Mouse (Mus musculus): Measurements from ENCODE around the gene 4930432M17Rik.

4930432M17Rik gene

GRCm38 (mm10) chr3:121707106-121707505 is 36.5 kb downstream of the 4930432M17Rik start:
- no peak for DNase-seq (ENCODE audit: low read depth, low spot score)

DNA sequence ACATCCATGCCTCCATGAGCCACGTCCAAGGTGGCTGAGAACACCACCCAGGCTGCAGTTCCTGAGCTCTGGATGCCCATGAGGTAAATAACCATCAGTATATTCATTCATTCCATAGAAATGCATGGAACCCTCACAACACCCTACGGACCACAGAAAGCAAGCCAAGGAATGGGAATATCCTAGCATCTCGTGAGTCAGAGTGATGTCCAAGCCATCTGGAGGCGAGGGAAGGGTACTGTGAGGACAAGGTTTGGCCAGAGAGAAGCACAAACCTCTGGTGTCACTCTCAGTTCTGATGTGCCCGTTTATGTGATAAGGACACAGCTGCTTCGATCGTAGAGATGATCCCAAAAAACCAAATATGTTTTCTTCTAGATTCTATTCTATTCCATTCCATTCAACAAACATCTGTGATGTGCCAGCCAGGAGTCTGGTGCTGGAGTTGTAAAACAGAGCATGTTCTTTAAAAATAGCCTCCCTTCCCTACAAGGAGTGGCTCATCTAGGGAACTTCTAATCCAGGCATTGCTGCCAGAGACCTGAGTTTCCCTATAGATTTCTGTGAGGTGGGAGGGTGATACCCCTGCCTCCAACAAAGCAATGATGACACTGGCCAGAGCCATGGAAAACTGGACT is 40.5 kb downstream of the 4930432M17Rik start:
- DNase-seq (ENCODE audit: low read depth, low spot score) = no peak

DNA sequence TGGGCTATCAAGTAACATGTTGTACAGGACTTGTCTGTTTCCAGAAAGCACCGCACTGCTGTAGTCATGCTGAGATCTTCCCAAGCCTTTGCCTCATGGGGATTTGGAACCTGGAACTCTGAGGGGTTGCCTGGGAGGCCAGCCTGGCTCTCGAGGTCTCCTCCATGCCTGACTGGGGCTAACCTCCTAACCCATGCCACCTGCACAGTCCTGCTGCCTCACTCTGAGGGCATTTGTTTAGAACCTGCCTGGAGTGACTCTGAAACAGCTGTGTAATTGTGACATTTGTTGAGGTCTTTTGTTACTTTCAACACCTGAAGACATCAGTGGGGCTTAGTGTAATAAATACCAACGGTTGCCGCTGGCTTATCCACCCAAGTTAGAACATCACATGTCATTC is 41.7 kb downstream of the 4930432M17Rik start:
- no peak for DNase-seq (ENCODE audit: low read depth, low spot score)

GRCm38 (mm10) chr3:121713151-121713701 is 42.7 kb downstream of the 4930432M17Rik start:
- no peak for DNase-seq (ENCODE audit: low read depth, low spot score)

DNA sequence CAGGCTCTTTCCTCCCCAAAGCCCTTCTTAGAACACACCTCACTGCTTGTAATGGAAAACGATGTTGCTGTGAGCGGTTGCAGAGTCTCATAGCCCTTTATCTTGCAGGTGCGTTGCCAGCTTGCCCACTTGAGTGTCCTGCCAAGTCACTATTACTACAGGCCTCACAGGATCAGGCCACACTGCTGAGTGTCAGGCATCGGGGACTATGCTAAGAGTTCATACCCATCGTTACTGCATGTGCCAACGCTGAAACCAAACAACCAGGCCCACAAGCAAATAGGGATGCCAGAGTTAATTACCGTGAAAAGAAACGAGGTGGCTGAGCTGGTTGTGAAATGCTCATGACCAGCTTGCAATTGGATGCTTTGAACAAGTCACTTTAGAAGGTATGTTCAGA is 43.3 kb downstream of the 4930432M17Rik start:
- no peak for DNase-seq (ENCODE audit: low read depth, low spot score)

DNA sequence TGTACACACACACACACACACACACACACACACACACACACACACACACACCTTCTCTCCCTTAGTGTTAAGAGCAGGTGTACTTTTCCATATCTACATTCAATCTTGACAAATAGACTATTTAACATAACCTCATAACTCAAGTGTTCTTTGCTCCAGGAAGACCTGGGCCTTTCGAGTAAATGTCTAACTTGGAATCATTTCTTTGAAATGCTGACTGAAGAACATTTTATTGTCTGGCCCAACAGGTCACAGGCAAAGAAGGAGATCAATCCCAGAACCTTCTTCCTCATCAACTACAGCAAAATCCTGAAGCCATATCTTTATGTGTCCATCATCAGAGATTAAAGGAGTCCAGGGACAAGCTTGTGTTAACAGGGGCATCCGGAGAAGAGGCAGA is 43.9 kb downstream of the 4930432M17Rik start:
- no peak for DNase-seq (ENCODE audit: low read depth, low spot score)

- DNase-seq (ENCODE audit: low read depth, low spot score) = no peak
These were observed 44.8 kb downstream of the 4930432M17Rik start for GRCm38 (mm10) chr3:121715336-121715735.

DNA sequence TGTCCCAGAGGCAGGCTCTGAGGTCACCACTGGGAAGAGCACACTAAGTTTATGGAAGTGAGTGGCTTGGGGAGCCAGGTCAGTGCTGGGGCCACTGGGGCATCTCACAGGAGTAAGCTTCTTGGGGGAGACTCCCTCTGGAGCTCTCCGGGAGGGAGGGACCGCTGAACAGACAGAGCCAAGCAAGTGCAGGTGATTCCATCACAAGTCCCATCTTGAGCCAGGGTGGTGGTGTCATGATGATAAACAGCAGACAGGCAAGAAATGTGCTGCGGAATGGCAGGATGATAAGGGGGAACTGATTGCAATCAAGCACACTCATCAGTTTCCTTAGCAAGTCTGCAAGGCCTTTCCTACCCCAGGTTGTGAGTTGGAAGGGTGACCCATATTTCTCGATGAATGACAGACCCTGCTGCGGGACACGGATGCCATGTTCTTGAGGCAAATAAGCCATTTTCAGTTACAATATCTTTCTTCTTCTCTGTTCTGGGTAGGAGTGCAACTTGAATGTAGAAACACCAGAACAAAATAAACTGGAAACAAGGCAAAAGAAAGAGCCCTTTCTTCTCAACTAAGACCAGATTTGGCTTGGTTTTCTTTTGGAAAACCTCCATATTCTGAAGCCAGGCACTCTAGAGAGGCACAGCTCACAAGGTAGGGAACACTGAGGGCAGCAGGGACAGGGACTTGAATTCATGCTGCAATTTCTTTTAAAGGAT is 45.3 kb downstream of the 4930432M17Rik start:
- DNase-seq (ENCODE audit: low read depth, low spot score) = no peak

- no peak for DNase-seq (ENCODE audit: low read depth, low spot score)
These were observed 45.9 kb downstream of the 4930432M17Rik start for GRCm38 (mm10) chr3:121716480-121716879.

- DNase-seq (ENCODE audit: low read depth, low spot score) = no peak
These were observed 48.1 kb downstream of the 4930432M17Rik start for GRCm38 (mm10) chr3:121718679-121719078.

- DNase-seq (ENCODE audit: low read depth, low spot score) = no peak
These were observed 49.1 kb downstream of the 4930432M17Rik start for GRCm38 (mm10) chr3:121719701-121720100.

GRCm38 (mm10) chr3:121720801-121721690 is 50.5 kb downstream of the 4930432M17Rik start:
- peak; percentile 23 for DNase-seq (ENCODE audit: low read depth, low spot score)

GRCm38 (mm10) chr3:121721691-121722070 is 51.1 kb downstream of the 4930432M17Rik start:
- peak; percentile 58 for DNase-seq (ENCODE audit: low read depth, low spot score)

DNA sequence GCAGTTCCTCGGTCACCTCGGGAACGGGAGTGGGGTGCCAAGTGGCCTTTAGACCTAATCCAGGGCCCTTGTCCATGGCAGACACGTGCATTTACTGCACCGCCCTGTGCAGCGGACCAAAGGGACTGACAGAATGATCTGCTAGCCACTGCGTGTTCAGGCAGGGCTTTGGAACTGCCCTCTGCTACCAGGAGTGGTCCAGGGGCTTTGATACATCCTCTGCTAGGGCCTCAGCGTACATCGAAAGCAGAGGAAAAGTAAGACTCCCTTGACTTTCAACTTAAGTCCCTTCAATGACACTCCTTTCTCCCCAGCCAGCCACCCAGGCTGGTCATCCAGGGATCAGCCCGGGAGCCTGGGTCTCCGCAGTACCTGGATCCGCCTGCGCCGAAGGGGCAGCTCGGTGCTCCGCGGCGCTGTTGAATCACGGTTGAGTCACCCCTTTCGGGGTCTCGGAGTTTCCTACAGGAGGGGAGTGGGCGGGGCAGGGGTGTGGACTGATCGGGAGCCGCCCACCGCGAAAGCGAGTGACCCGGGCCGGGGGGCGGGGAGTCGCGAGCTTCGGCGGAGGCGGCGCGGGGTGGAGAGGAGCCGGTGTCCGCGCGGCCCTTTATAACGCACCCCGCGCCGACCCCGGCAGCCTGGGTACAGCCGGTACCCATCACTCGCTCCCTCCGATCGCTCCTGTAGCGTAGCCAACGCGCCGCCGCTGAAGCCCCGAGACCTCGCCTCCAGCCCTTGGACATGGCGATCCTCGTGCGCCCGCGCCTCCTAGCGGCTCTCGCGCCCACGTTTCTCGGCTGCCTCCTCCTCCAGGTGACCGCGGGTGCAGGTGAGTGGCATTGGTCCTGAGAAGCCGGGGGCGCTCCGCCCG is 52.6 kb downstream of the 4930432M17Rik start, which contains the start of gene F3:
F3 (plus strand) TSS at position 567 of the 874 bp plus-strand sequence.
- peak; percentile 55 for DNase-seq (ENCODE audit: low read depth, low spot score)

DNA sequence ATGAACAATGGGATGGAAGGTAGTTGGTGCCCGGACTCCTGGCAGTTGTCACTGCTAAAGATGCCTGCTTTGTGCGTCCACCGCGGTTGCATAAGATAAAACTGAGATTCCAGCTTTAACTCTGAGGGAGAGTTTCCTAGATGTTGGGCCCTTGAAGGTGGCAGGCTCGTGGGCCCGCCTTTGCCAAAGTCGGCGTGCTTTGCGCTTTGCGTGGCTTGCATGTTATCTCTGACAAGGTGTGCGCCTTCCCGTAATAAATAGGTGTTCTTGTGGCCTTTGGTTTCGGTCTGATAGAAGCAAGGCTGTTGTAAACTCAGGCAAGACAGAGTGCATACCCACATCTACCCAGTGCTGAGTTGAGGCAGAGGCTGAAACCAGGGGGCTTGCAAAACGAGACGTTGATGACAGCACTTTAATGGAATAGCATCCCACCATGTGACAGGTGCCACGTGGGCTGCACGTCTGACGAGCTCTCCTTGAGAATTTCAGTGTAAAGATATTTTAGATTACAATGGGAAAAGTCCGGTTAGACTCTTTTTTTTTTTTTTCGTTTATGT is 53.5 kb downstream of the 4930432M17Rik start:
- DNase-seq (ENCODE audit: low read depth, low spot score) = no peak

DNA sequence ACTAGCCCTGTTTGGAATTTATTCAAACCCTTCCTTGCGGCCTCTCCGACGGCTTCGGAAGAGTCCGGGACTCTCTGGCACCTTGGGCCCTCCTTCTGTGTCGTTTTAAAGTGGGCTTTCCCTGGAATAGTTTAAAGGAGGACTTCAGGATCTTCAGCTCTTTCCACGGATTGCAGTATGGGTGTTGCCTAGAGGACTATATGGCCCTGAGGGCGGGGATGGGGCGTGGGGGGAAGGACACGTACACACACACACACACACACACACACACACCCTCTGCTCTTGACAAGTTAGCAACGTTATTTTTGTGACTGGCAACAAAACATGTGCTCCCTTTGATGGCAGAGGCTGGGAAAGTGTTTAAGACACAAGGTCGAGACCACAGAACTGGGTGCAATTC is 54.0 kb downstream of the 4930432M17Rik start:
- DNase-seq (ENCODE audit: low read depth, low spot score) = no peak

DNA sequence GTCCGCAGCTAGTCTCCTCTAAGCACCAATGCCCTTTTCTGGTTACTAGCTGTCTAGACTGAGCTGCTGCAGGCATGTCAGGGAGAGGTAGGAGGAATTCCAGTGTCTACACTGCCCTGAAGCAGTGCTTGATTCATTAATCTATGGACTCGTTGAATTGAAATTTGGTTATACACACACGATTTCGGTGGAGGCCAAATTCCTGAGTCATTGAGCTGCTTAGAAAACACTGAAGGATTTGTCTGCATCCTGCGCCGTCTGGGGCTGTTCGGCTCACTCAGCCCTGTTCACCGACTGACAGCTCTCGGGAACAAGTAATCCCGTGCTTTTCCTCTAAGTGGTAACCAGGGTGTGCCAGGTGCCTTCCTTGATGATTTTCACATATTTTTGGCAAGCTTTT is 55.1 kb downstream of the 4930432M17Rik start:
- DNase-seq (ENCODE audit: low read depth, low spot score) = no peak

- DNase-seq (ENCODE audit: low read depth, low spot score) = no peak
These were observed 59.1 kb downstream of the 4930432M17Rik start for GRCm38 (mm10) chr3:121729678-121730077.

All from A20 (cell line).